In the genomic region with DNA sequence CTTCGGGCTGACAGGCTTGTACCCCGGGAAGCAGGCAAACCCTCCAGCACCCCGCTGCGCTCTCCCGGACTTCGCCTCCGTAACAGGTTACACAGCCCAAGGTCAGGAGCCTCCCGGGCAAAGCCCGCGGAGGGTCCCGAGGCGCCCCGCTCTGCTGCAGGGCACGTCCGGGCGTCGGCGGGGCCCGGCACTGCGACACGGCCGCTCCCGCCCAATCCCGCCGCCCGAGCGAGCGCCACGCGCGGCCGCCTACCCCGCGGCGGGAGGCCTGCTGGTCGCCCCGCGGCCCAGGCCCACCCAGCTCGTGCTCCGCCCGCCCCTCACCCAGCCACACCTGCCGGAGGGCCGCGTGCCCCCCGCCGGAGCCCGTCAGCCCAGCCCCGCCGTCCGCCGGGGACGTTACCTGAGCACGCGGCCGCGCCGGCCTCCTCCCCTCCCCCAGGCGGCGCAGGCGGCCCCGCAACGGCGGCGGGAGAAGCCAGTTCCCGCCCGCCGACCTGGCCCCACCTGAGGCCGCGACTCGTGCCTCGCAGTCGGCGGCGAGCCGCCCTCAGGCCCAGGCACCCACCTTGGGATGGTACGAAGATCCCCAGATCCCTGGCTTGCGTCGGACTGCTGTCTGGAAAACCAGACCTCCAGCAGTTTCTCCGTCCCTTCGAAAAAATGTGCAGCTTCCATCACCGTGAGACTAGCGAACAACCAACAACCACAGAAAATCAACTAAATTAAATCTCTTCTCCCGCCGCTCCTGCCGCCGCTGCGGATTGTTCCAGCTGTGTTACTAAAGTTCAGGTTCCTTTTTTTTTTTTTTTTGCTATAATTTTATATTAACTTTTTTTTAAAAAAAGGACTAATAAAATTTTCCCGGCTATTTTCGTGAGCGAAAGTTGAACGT, we compare ENCODE assay signal across 8 mouse cellular contexts. TPM values are rescaled to one million over a fixed set of nuclear protein-coding genes. Genes with fewer than 3 reads are reported as not detected.
DNase-seq lines count a peak whose midpoint lies in the region; ATAC-seq lines count a peak whose summit lies in the region.
"Not testable (repeated sequence)": the region's sequence is repeated elsewhere in the genome, so short reads cannot be mapped to it uniquely, and the experiment has no call there.

No protein-coding gene starts in this region.

- H3K27ac ChIP-seq in intestine, embryonic 16.5 days (ENCODE audit: low read length): peak overlapping the region; percentile 93
- peak overlapping the region; percentile 94 for H3K27ac ChIP-seq in limb, embryonic 12.5 days
- peak overlapping the region; percentile 20 for H3K27ac ChIP-seq in midbrain, embryonic 11.5 days (ENCODE audit: low read depth, low read length)

- H3K9ac ChIP-seq in intestine, embryonic 16.5 days (ENCODE audit: low read depth, low read length): peak overlapping the region; percentile 94
- peak overlapping the region; percentile 97 for H3K9ac ChIP-seq in limb, embryonic 12.5 days (replicated peaks)
- H3K9ac ChIP-seq in midbrain, embryonic 11.5 days (ENCODE audit: low read length): peak overlapping the region; percentile 97

- H3K4me3 ChIP-seq in intestine, embryonic 16.5 days (ENCODE audit: low read length): peak overlapping the region; percentile 96
- H3K4me3 ChIP-seq in limb, embryonic 12.5 days (replicated peaks): peak overlapping the region; percentile 98
- peak overlapping the region; percentile 99 for H3K4me3 ChIP-seq in midbrain, embryonic 11.5 days (ENCODE audit: low read depth, low read length)

- WGBS in intestine, embryonic 16.5 days: under 1% methylated on average over 63 of the region's 91 CpGs
- WGBS in limb, embryonic 12.5 days: under 1% methylated on average over 83 of the region's 91 CpGs
- under 1% methylated on average over 61 of the region's 91 CpGs for WGBS in midbrain, embryonic 11.5 days

- peak; percentile 55 for ATAC-seq in intestine, embryonic 16.5 days
- peak; percentile 38; the same call in 1 of the 2 replicates for ATAC-seq in limb, embryonic 12.5 days (ENCODE audit: insufficient number of reproducible peaks, insufficient read depth, low FRiP score, low TSS enrichment, low read depth)
- peak; percentile 40 for ATAC-seq in midbrain, embryonic 11.5 days (ENCODE audit: low FRiP score)

- H3K36me3 ChIP-seq in intestine, embryonic 16.5 days (ENCODE audit: control insufficient read depth, insufficient read depth, low read length); limb, embryonic 12.5 days; midbrain, embryonic 11.5 days (ENCODE audit: control insufficient read depth, insufficient read depth, low read length): not testable (repeated sequence)

- not testable (repeated sequence) for H3K9me3 ChIP-seq in intestine, embryonic 16.5 days (ENCODE audit: control insufficient read depth, low read length); limb, embryonic 12.5 days; midbrain, embryonic 11.5 days (ENCODE audit: control insufficient read depth, low read length)

- not testable (repeated sequence) for H3K27me3 ChIP-seq in intestine, embryonic 16.5 days (replicated peaks; ENCODE audit: control insufficient read depth, insufficient read depth, low read length); limb, embryonic 12.5 days; midbrain, embryonic 11.5 days (ENCODE audit: control insufficient read depth, insufficient read depth, low read length)

- peaks cover 14% of the 10 kb centered on the region for H3K4me1 ChIP-seq in intestine, embryonic 16.5 days (ENCODE audit: control insufficient read depth, insufficient read depth, low read length)
- H3K4me1 ChIP-seq in limb, embryonic 12.5 days (replicated peaks): peaks cover 15% of the 10 kb centered on the region
- peaks cover 14% of the 10 kb centered on the region for H3K4me1 ChIP-seq in midbrain, embryonic 11.5 days (ENCODE audit: control insufficient read depth, insufficient read depth, low read length)

- peak; percentile 18 for DNase-seq in adrenal gland, adult 8-10 months
- peak; percentile 17 for DNase-seq in embryo, embryonic 11.5 days (ENCODE audit: low read depth, low spot score)
- DNase-seq in heart, adult 11 months: peak; percentile 96
- DNase-seq in midbrain, embryonic 11.5 days (ENCODE audit: low spot score, missing footprints): peak; percentile 95
- DNase-seq in right cerebral cortex, postnatal 36 days (ENCODE audit: low spot score in 2 of 2): peak; percentile 5 to 27
- DNase-seq in urinary bladder, postnatal 25 days (ENCODE audit: low spot score): peak; percentile 40

- peak overlapping the region; percentile 57 for H3K4me2 ChIP-seq in intestine, embryonic 16.5 days (ENCODE audit: low read depth, low read length)
- H3K4me2 ChIP-seq in limb, embryonic 12.5 days: peak overlapping the region; percentile 76
- peak overlapping the region; percentile 81 for H3K4me2 ChIP-seq in midbrain, embryonic 11.5 days

RNA-seq across cellular contexts. Expression of a gene that starts 0.6 kb away (rescaled TPM):
- total RNA-seq in adrenal gland, adult 8-10 months (2022): 10 to 100 TPM; 42.4 to 50.2 (median 47.3) TPM
- 41.9 and 47.2 TPM in 2 replicates for polyA plus RNA-seq in intestine, embryonic 16.5 days (2015; fragmentation: Nextera tagmentation; extraction: Ambion mirVana)
- polyA plus RNA-seq in limb, embryonic 12.5 days (2016; fragmentation: Nextera tagmentation; extraction: Ambion mirVana): 72.5 and 72.6 TPM in 2 replicates
- polyA plus RNA-seq in midbrain, embryonic 11.5 days (2014; fragmentation: Nextera tagmentation; extraction: Ambion mirVana): 104 and 115 TPM in 2 replicates

RNA-seq across cellular contexts. Expression of a gene that starts 37.9 kb away (rescaled TPM):
- total RNA-seq in adrenal gland, adult 8-10 months (2022): 10 to 100 TPM; 11.1 to 14.0 (median 12.6) TPM
- polyA plus RNA-seq in intestine, embryonic 16.5 days (2015; fragmentation: Nextera tagmentation; extraction: Ambion mirVana): 4.0 and 4.6 TPM in 2 replicates
- polyA plus RNA-seq in limb, embryonic 12.5 days (2016; fragmentation: Nextera tagmentation; extraction: Ambion mirVana): 15.7 and 16.3 TPM in 2 replicates
- polyA plus RNA-seq in midbrain, embryonic 11.5 days (2014; fragmentation: Nextera tagmentation; extraction: Ambion mirVana): 7.3 and 8.6 TPM in 2 replicates

RNA-seq across cellular contexts. Expression of a gene that starts 43.5 kb away (rescaled TPM):
- 10 to 100 TPM; 26.3 to 50.8 (median 38.4) TPM for total RNA-seq in adrenal gland, adult 8-10 months (2022)
- polyA plus RNA-seq in intestine, embryonic 16.5 days (2015; fragmentation: Nextera tagmentation; extraction: Ambion mirVana): 72.2 and 78.3 TPM in 2 replicates
- 158 and 163 TPM in 2 replicates for polyA plus RNA-seq in limb, embryonic 12.5 days (2016; fragmentation: Nextera tagmentation; extraction: Ambion mirVana)
- 133 and 139 TPM in 2 replicates for polyA plus RNA-seq in midbrain, embryonic 11.5 days (2014; fragmentation: Nextera tagmentation; extraction: Ambion mirVana)

RNA-seq across cellular contexts. Expression of a gene that starts 54.6 kb away (rescaled TPM):
- total RNA-seq in adrenal gland, adult 8-10 months (2022): 10 to 100 TPM; 16.5 to 25.7 (median 17.8) TPM
- polyA plus RNA-seq in intestine, embryonic 16.5 days (2015; fragmentation: Nextera tagmentation; extraction: Ambion mirVana): 60.8 and 70.0 TPM in 2 replicates
- 67.4 and 76.2 TPM in 2 replicates for polyA plus RNA-seq in limb, embryonic 12.5 days (2016; fragmentation: Nextera tagmentation; extraction: Ambion mirVana)
- 87.2 and 94.7 TPM in 2 replicates for polyA plus RNA-seq in midbrain, embryonic 11.5 days (2014; fragmentation: Nextera tagmentation; extraction: Ambion mirVana)

Comparison
In these comparisons a context has a peak if more than half of its experiments do, and no peak if none do; other contexts are left out.
1. Peak in every context shown above with its lines: DNase-seq, ATAC-seq, H3K4me3 ChIP-seq and H3K27ac ChIP-seq.
2. DNase-seq: peak in every context shown above with its lines; median percentile 96 in heart, adult 11 months; 95 in midbrain, embryonic 11.5 days; 40 in urinary bladder, postnatal 25 days; 18 in adrenal gland, adult 8-10 months; 17 in embryo, embryonic 11.5 days; 16 in right cerebral cortex, postnatal 36 days.
3. H3K27ac ChIP-seq: peak in every context shown above with its lines; median percentile 94 in limb, embryonic 12.5 days; 93 in intestine, embryonic 16.5 days; 20 in midbrain, embryonic 11.5 days.